Mouse (Mus musculus) myocyte (in vitro differentiated cells): ENCODE data around the gene Stmn1.
"Not testable (repeated sequence)": the region's sequence is repeated elsewhere in the genome, so short reads cannot be mapped to it uniquely, and the experiment has no call there.

Experiments used
- E2F4 ChIP-seq: IDR thresholded peaks from one replicate; pipeline ENCODE4 v1.6.1; 2011; ENCODE audit warnings: mild to moderate bottlenecking, control low read depth, moderate library complexity; ENCODE audit not compliant: insufficient read depth
- MAX ChIP-seq: IDR thresholded peaks from one replicate; pipeline ENCODE4 v1.6.1; 2011; ENCODE audit warnings: low read depth, mild to moderate bottlenecking, control low read depth
- MYOD1 ChIP-seq, 3 experiments: IDR thresholded peaks; one replicate each; pipeline ENCODE4 v1.6.1; 2011; ENCODE audit warnings: control low read depth in 2 of 3, low read depth in 2 of 3, mild to moderate bottlenecking in 2 of 3, moderate library complexity in 1 of 3; ENCODE audit not compliant: insufficient read length in 2 of 3, control insufficient read depth in 1 of 3
- MYOG ChIP-seq, 3 experiments: IDR thresholded peaks; one replicate each; pipeline ENCODE4 v1.6.1; 2011; ENCODE audit warnings: control low read depth in 2 of 3, low read depth in 2 of 3, mild to moderate bottlenecking in 2 of 3; ENCODE audit not compliant: insufficient read length in 2 of 3, control insufficient read depth in 1 of 3, insufficient read depth in 1 of 3
- POLR2A ChIP-seq: IDR thresholded peaks from one replicate; pipeline ENCODE4 v1.6.1; 2011; ENCODE audit warnings: low read depth, mild to moderate bottlenecking, control low read depth, moderate library complexity; ENCODE audit not compliant: insufficient read length
- POLR2AphosphoS2 ChIP-seq: IDR thresholded peaks from one replicate; pipeline ENCODE4 v1.6.1; 2011; ENCODE audit warnings: low read depth, control low read depth; ENCODE audit not compliant: insufficient read length
- REST ChIP-seq: IDR thresholded peaks from one replicate; pipeline ENCODE4 v1.6.1; 2011; ENCODE audit warnings: mild to moderate bottlenecking, control low read depth, moderate library complexity; ENCODE audit not compliant: insufficient read depth, insufficient read length
- SRF ChIP-seq: IDR thresholded peaks from one replicate; pipeline ENCODE4 v1.6.1; 2011; ENCODE audit warnings: low read depth; ENCODE audit not compliant: control insufficient read depth, insufficient read length
- TCF12 ChIP-seq: IDR thresholded peaks from one replicate; pipeline ENCODE4 v1.6.1; 2011; ENCODE audit warnings: mild to moderate bottlenecking, control low read depth; ENCODE audit not compliant: poor library complexity, insufficient read depth, severe bottlenecking
- TCF3 ChIP-seq: IDR thresholded peaks from one replicate; pipeline ENCODE4 v1.6.1; 2011; ENCODE audit warnings: low read depth, control low read depth; ENCODE audit not compliant: insufficient read length
- USF1 ChIP-seq: IDR thresholded peaks from one replicate; pipeline ENCODE4 v1.6.1; 2011; ENCODE audit warnings: low read depth, mild to moderate bottlenecking, control low read depth, moderate library complexity

GRCm38 (mm10) chr4:134494161-134494560 lies 26.0 kb downstream of the Stmn1 start:
- TF ChIP-seq POLR2A; TCF12; SRF; MYOD1 (IDR thresholded peaks at IDR 0.05; ENCODE audit: control insufficient read depth in 1 of 3, insufficient read length in 2 of 3, low read depth in 2 of 3); MYOG (IDR thresholded peaks at IDR 0.05; ENCODE audit: control insufficient read depth in 1 of 3, insufficient read depth in 1 of 3, insufficient read length in 2 of 3, low read depth in 2 of 3); MAX; E2F4; USF1; TCF3; POLR2AphosphoS2; REST: not testable (repeated sequence)
